Mouse (Mus musculus): ENCODE measurements around the gene Celsr3. TPM values are rescaled to one million over a fixed set of nuclear protein-coding genes. Genes with fewer than 3 reads are reported as not detected.
A peak's percentile ranks its signal among the peaks of the same experiment; 100 is the strongest.

Celsr3 gene
- polyA plus RNA-seq, 1 experiment from 2014 or later = 0.20 TPM

DNA sequence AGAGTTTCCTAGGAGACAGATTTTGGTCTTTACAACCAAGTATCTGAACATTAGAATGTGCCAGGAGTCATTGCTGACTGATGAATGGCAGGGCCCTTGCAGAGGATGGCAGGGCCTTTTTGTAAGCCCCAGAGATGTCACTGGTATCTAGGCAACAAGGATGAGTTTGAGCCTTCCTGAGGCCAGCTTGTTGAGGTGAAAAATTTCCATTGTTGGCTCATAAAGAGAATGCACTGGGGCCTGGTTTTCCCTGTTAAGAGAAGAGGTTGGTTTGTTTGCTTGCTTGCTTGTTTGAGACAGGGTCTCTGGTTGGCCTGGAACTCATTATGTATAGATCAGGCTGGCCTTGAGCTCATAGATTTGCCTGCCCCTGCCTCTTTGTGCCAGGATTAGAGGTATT lies 40.7 kb upstream of the Celsr3 start:
- ATAC-seq (ENCODE audit: insufficient number of reproducible peaks, low FRiP score, low TSS enrichment, low read depth) (no peak), DNase-seq (ENCODE audit: low spot score) (no peak)
- peaks cover 5% of the 10 kb centered on the region; the same call in 1 of the 2 replicates for H3K4me1 ChIP-seq (ENCODE audit: control insufficient read depth, insufficient read depth, low read length)
- no peaks in the 10 kb centered on the region for H3K9me3 ChIP-seq (ENCODE audit: control insufficient read depth, low read length)
- H3K27ac ChIP-seq (replicated peaks; ENCODE audit: low read depth, low read length) = no peak overlapping the region
- peak overlapping the region; percentile 63 for H3K4me2 ChIP-seq (ENCODE audit: low read depth, severe bottlenecking)
- H3K9ac ChIP-seq (ENCODE audit: low read length) = peak overlapping the region; percentile 45
- H3K4me3 ChIP-seq (ENCODE audit: low read depth, low read length) = peak overlapping the region; percentile 90
- no peaks in the 10 kb centered on the region; the same call in 1 of the 2 replicates for H3K36me3 ChIP-seq (ENCODE audit: control insufficient read depth, insufficient read depth, low read length)
- H3K27me3 ChIP-seq (ENCODE audit: control insufficient read depth, insufficient read depth, low read length) = no peaks in the 10 kb centered on the region

- no peaks in the 10 kb centered on the region for H3K27me3 ChIP-seq (ENCODE audit: control insufficient read depth, insufficient read depth, low read length)
- H3K9me3 ChIP-seq (ENCODE audit: control insufficient read depth, low read length) = no peaks in the 10 kb centered on the region
- H3K4me1 ChIP-seq (ENCODE audit: control insufficient read depth, insufficient read depth, low read length) = peaks cover 5% of the 10 kb centered on the region; the same call in 1 of the 2 replicates
- DNase-seq (ENCODE audit: low spot score) (no peak), ATAC-seq (ENCODE audit: insufficient number of reproducible peaks, low FRiP score, low TSS enrichment, low read depth) (no peak)
- H3K36me3 ChIP-seq (ENCODE audit: control insufficient read depth, insufficient read depth, low read length) = no peaks in the 10 kb centered on the region; the same call in 1 of the 2 replicates
- 96% methylated on average over 1 of the region's 1 CpGs for WGBS
- no peak overlapping the region for H3K4me2 ChIP-seq (ENCODE audit: low read depth, severe bottlenecking)
- no peak overlapping the region for H3K9ac ChIP-seq (ENCODE audit: low read length)
- no peak overlapping the region for H3K27ac ChIP-seq (replicated peaks; ENCODE audit: low read depth, low read length)
- H3K4me3 ChIP-seq (ENCODE audit: low read depth, low read length) = no peak overlapping the region
These were observed 39.6 kb upstream of the Celsr3 start for GRCm38 (mm10) chr9:108786494-108786893.

- Histone ChIP-seq H3K9me3 (ENCODE audit: control insufficient read depth, low read length) (no peaks in the 10 kb centered on the region), H3K27ac (replicated peaks; ENCODE audit: low read depth, low read length) (no peak overlapping the region), H3K4me2 (ENCODE audit: low read depth, severe bottlenecking) (no peak overlapping the region), H3K36me3 (ENCODE audit: control insufficient read depth, insufficient read depth, low read length) (no peaks in the 10 kb centered on the region; the same call in 1 of the 2 replicates), H3K9ac (ENCODE audit: low read length) (no peak overlapping the region), H3K4me1 (ENCODE audit: control insufficient read depth, insufficient read depth, low read length) (peaks cover 5% of the 10 kb centered on the region; the same call in 1 of the 2 replicates), H3K4me3 (ENCODE audit: low read depth, low read length) (no peak overlapping the region), H3K27me3 (ENCODE audit: control insufficient read depth, insufficient read depth, low read length) (no peaks in the 10 kb centered on the region)
- no peak for ATAC-seq (ENCODE audit: insufficient number of reproducible peaks, low FRiP score, low TSS enrichment, low read depth)
- no peak for DNase-seq (ENCODE audit: low spot score)
- WGBS = 93% methylated on average over 2 of the region's 2 CpGs
These were observed 39.0 kb upstream of the Celsr3 start for GRCm38 (mm10) chr9:108787080-108787479.

GRCm38 (mm10) chr9:108788713-108789112 lies 37.4 kb upstream of the Celsr3 start:
- WGBS = 66% methylated on average over 3 of the region's 3 CpGs
- DNase-seq (ENCODE audit: low spot score) (no peak), ATAC-seq (ENCODE audit: insufficient number of reproducible peaks, low FRiP score, low TSS enrichment, low read depth) (no peak)
- no peak overlapping the region for H3K27ac ChIP-seq (replicated peaks; ENCODE audit: low read depth, low read length)
- H3K9me3 ChIP-seq (ENCODE audit: control insufficient read depth, low read length) = no peaks in the 10 kb centered on the region
- peaks cover 9% of the 10 kb centered on the region; the same call in 1 of the 2 replicates for H3K4me1 ChIP-seq (ENCODE audit: control insufficient read depth, insufficient read depth, low read length)
- H3K4me3 ChIP-seq (ENCODE audit: low read depth, low read length) = no peak overlapping the region
- H3K9ac ChIP-seq (ENCODE audit: low read length) = no peak overlapping the region
- no peak overlapping the region for H3K4me2 ChIP-seq (ENCODE audit: low read depth, severe bottlenecking)
- no peaks in the 10 kb centered on the region for H3K27me3 ChIP-seq (ENCODE audit: control insufficient read depth, insufficient read depth, low read length)
- no peaks in the 10 kb centered on the region; the same call in 1 of the 2 replicates for H3K36me3 ChIP-seq (ENCODE audit: control insufficient read depth, insufficient read depth, low read length)

DNA sequence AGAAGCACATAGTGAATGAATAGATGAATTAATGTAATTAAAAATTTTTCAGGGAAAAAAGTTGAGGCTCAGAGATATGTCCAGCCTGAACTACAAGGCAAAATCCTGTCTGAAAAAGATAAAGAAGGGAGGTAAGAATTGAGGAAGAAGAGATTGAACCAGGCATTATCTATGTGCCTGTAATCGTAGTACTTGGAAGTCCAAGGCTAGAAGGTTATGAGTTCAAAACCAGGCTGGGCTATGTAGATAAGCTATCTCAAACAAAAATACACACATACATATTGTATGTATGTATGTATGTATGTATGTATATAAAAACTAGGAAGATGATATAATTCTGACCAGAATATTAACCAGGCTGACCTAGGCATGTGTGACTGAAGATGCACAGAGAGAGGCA lies 33.8 kb upstream of the Celsr3 start:
- no peak for ATAC-seq (ENCODE audit: insufficient number of reproducible peaks, low FRiP score, low TSS enrichment, low read depth)
- WGBS = 90% methylated on average over 1 of the region's 1 CpGs
- DNase-seq (ENCODE audit: low spot score) = no peak
- Histone ChIP-seq H3K27me3 (ENCODE audit: control insufficient read depth, insufficient read depth, low read length) (no peaks in the 10 kb centered on the region), H3K4me1 (ENCODE audit: control insufficient read depth, insufficient read depth, low read length) (0 out of 2 replicates have a peak, but pooled peaks cover 4% of the 10 kb centered on the region), H3K9me3 (ENCODE audit: control insufficient read depth, low read length) (no peaks in the 10 kb centered on the region), H3K4me3 (ENCODE audit: low read depth, low read length) (no peak overlapping the region), H3K4me2 (ENCODE audit: low read depth, severe bottlenecking) (no peak overlapping the region), H3K36me3 (ENCODE audit: control insufficient read depth, insufficient read depth, low read length) (peaks cover 5% of the 10 kb centered on the region; the same call in 1 of the 2 replicates), H3K27ac (replicated peaks; ENCODE audit: low read depth, low read length) (no peak overlapping the region), H3K9ac (ENCODE audit: low read length) (no peak overlapping the region)

GRCm38 (mm10) chr9:108792730-108793129 lies 33.4 kb upstream of the Celsr3 start:
- no peaks in the 10 kb centered on the region for H3K9me3 ChIP-seq (ENCODE audit: control insufficient read depth, low read length)
- ATAC-seq (ENCODE audit: insufficient number of reproducible peaks, low FRiP score, low TSS enrichment, low read depth) (no peak), DNase-seq (ENCODE audit: low spot score) (no peak)
- H3K4me1 ChIP-seq (ENCODE audit: control insufficient read depth, insufficient read depth, low read length) = 0 out of 2 replicates have a peak, but pooled peaks cover 4% of the 10 kb centered on the region
- no peak overlapping the region for H3K4me3 ChIP-seq (ENCODE audit: low read depth, low read length)
- peaks cover 9% of the 10 kb centered on the region; the same call in 1 of the 2 replicates for H3K36me3 ChIP-seq (ENCODE audit: control insufficient read depth, insufficient read depth, low read length)
- H3K27me3 ChIP-seq (ENCODE audit: control insufficient read depth, insufficient read depth, low read length) = no peaks in the 10 kb centered on the region
- no peak overlapping the region for H3K4me2 ChIP-seq (ENCODE audit: low read depth, severe bottlenecking)
- no peak overlapping the region for H3K27ac ChIP-seq (replicated peaks; ENCODE audit: low read depth, low read length)
- no peak overlapping the region for H3K9ac ChIP-seq (ENCODE audit: low read length)
- WGBS = 61% methylated on average over 3 of the region's 3 CpGs

DNA sequence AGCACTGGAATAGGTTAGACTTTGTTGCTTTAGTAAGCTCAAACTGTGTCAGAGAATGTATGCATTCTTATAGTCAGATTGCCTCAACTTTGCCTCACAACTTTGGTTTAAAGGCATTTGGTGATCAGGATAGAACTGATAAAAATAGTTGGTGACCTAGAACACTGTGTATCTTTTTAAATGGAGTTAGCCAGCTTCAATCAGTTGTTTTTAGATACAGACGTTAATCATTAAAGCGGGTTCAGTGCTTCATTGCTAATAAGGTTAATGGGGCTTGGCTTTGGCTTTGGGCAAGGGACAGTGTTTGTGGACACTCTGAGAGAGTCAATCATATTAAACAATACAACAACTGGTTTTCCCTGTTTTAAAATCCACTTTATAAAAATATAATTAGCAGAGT lies 30.8 kb upstream of the Celsr3 start:
- 73% methylated on average over 2 of the region's 2 CpGs for WGBS
- H3K27me3 ChIP-seq (ENCODE audit: control insufficient read depth, insufficient read depth, low read length) = no peaks in the 10 kb centered on the region
- H3K36me3 ChIP-seq (ENCODE audit: control insufficient read depth, insufficient read depth, low read length) = peaks cover 26% of the 10 kb centered on the region; the same call in 1 of the 2 replicates
- H3K9ac ChIP-seq (ENCODE audit: low read length) = no peak overlapping the region
- H3K4me1 ChIP-seq (ENCODE audit: control insufficient read depth, insufficient read depth, low read length) = 0 out of 2 replicates have a peak, but pooled peaks cover 4% of the 10 kb centered on the region
- H3K9me3 ChIP-seq (ENCODE audit: control insufficient read depth, low read length) = no peaks in the 10 kb centered on the region
- H3K4me3 ChIP-seq (ENCODE audit: low read depth, low read length) = no peak overlapping the region
- H3K27ac ChIP-seq (replicated peaks; ENCODE audit: low read depth, low read length) = no peak overlapping the region
- ATAC-seq (ENCODE audit: insufficient number of reproducible peaks, low FRiP score, low TSS enrichment, low read depth) (no peak), DNase-seq (ENCODE audit: low spot score) (no peak)
- no peak overlapping the region for H3K4me2 ChIP-seq (ENCODE audit: low read depth, severe bottlenecking)

DNA sequence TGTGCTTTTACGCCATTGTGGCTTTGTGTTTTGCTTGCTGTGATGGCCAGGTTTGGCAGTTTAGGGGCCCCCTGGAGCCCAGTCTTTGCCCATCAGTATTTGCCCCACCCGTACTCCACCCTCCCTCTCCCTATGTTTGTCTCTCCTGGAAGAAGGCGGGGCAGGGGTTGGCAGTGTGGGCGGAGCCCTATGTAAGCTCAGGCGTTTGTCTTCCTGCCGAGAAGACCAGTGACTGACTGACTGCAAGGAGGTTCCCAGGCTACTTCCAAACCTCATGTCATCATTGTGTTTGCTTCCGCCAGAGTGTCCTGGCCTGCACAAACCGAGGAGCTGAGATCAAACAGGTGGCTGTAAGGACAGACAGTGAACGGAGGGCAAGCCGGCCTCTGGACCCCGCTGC lies 30.4 kb upstream of the Celsr3 start:
- WGBS = 51% methylated on average over 11 of the region's 11 CpGs
- no peak for DNase-seq (ENCODE audit: low spot score)
- H3K9ac ChIP-seq (ENCODE audit: low read length) = no peak overlapping the region
- H3K4me1 ChIP-seq (ENCODE audit: control insufficient read depth, insufficient read depth, low read length) = 0 out of 2 replicates have a peak, but pooled peaks cover 4% of the 10 kb centered on the region
- H3K9me3 ChIP-seq (ENCODE audit: control insufficient read depth, low read length) = no peaks in the 10 kb centered on the region
- H3K27ac ChIP-seq (replicated peaks; ENCODE audit: low read depth, low read length) = no peak overlapping the region
- H3K36me3 ChIP-seq (ENCODE audit: control insufficient read depth, insufficient read depth, low read length) = peaks cover 26% of the 10 kb centered on the region; the same call in 1 of the 2 replicates
- H3K4me2 ChIP-seq (ENCODE audit: low read depth, severe bottlenecking) = no peak overlapping the region
- H3K4me3 ChIP-seq (ENCODE audit: low read depth, low read length) = no peak overlapping the region
- no peaks in the 10 kb centered on the region for H3K27me3 ChIP-seq (ENCODE audit: control insufficient read depth, insufficient read depth, low read length)
- ATAC-seq (ENCODE audit: insufficient number of reproducible peaks, low FRiP score, low TSS enrichment, low read depth) = no peak
